Mouse (Mus musculus): Measurements from ENCODE around the gene Hist1h3b. TPM values are rescaled to one million over a fixed set of nuclear protein-coding genes. Genes with fewer than 3 reads are reported as not detected.

Hist1h3b gene
- total and polyA plus RNA-seq, 2 experiments from 2014 or later, result 3.3 to 800 TPM

- Histone ChIP-seq H3K4me2 (ENCODE audit: low read depth, low read length) (no peak overlapping the region; the same call in 1 of the 2 replicates), H3K27ac (ENCODE audit: low read depth) (no peak overlapping the region), H3K4me1 (ENCODE audit: control insufficient read depth, insufficient read depth) (peaks cover 5% of the 10 kb centered on the region; the same call in 1 of the 2 replicates), H3K36me3 (replicated peaks; ENCODE audit: control insufficient read depth, insufficient read depth, low read length) (no peaks in the 10 kb centered on the region), H3K4me3 (ENCODE audit: low read depth, low read length) (no peak overlapping the region), H3K9ac (replicated peaks; ENCODE audit: low read depth, low read length) (no peak overlapping the region), H3K9me3 (replicated peaks; ENCODE audit: control insufficient read depth, low read length) (no peaks in the 10 kb centered on the region), H3K27me3 (ENCODE audit: control insufficient read depth, insufficient read depth, low read length) (no peaks in the 10 kb centered on the region)
- no peak for DNase-seq (ENCODE audit: low spot score)
- TF ChIP-seq EP300 (IDR thresholded peaks at IDR 0.05; ENCODE audit: low read depth), result no peak
- no peak for TF ChIP-seq CTCF (IDR thresholded peaks at IDR 0.05; ENCODE audit: low read depth)
- 57% methylated on average over 4 of the region's 4 CpGs for WGBS
- no peak for ATAC-seq (ENCODE audit: insufficient read depth, low read depth)
These were observed 1.4 kb downstream of the Hist1h3b start for GRCm38 (mm10) chr13:23753314-23754078.

DNA sequence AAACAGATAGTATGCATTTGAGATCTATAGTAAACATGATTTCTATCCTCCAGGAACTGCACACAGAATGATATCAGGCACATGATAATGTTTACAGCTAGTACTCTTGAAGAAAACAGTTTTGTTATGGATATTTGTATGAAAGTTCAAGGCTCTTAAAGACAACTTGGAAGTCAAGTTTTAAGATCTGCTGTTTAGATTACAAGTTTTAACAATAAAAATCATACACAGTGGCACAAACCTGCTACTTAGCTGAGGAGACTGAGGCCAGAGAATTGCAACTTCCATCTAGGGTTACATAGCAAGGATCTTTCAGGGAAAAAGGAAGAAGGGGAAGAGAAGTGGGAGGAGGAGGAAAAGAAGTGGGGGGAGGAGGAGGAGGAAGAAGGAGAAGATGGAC lies 2.9 kb downstream of the Hist1h3b start:
- Histone ChIP-seq H3K4me2 (ENCODE audit: low read depth, low read length) (no peak overlapping the region), H3K36me3 (replicated peaks; ENCODE audit: control insufficient read depth, insufficient read depth, low read length) (no peaks in the 10 kb centered on the region), H3K27me3 (ENCODE audit: control insufficient read depth, insufficient read depth, low read length) (no peaks in the 10 kb centered on the region), H3K9me3 (replicated peaks; ENCODE audit: control insufficient read depth, low read length) (no peaks in the 10 kb centered on the region), H3K4me3 (ENCODE audit: low read depth, low read length) (no peak overlapping the region), H3K27ac (ENCODE audit: low read depth) (no peak overlapping the region), H3K9ac (replicated peaks; ENCODE audit: low read depth, low read length) (no peak overlapping the region), H3K4me1 (ENCODE audit: control insufficient read depth, insufficient read depth) (peaks cover 5% of the 10 kb centered on the region; the same call in 1 of the 2 replicates)
- TF ChIP-seq CTCF (IDR thresholded peaks at IDR 0.05; ENCODE audit: low read depth) (no peak), EP300 (IDR thresholded peaks at IDR 0.05; ENCODE audit: low read depth) (no peak)
- no peak for DNase-seq (ENCODE audit: low spot score)
- ATAC-seq (ENCODE audit: insufficient read depth, low read depth), result no peak

GRCm38 (mm10) chr13:23756790-23757189 lies 4.7 kb downstream of the Hist1h3b start, which contains the start of gene Hist1h4b:
TSS of gene Hist1h4b (plus strand) at chr13:23757013.
- H3K9ac ChIP-seq (replicated peaks; ENCODE audit: low read depth, low read length), result peak within 1 kb of the TSS; percentile 48
- peak; percentile 66; the same call in 1 of the 2 replicates for TF ChIP-seq EP300 (IDR thresholded peaks at IDR 0.05; ENCODE audit: low read depth)
- TF ChIP-seq CTCF (IDR thresholded peaks at IDR 0.05; ENCODE audit: low read depth), result no peak
- H3K27me3 ChIP-seq (ENCODE audit: control insufficient read depth, insufficient read depth, low read length), result no peaks in the 10 kb centered on the region
- under 1% methylated on average over 17 of the region's 22 CpGs for WGBS
- H3K27ac ChIP-seq (ENCODE audit: low read depth), result peak within 1 kb of the TSS; percentile 81
- peak; percentile 90 for DNase-seq (ENCODE audit: low spot score)
- peak within 1 kb of the TSS; percentile 61 for H3K4me2 ChIP-seq (ENCODE audit: low read depth, low read length)
- ATAC-seq (ENCODE audit: insufficient read depth, low read depth), result peak; percentile 47; the same call in 1 of the 2 replicates
- H3K4me1 ChIP-seq (ENCODE audit: control insufficient read depth, insufficient read depth), result peaks cover 8% of the 10 kb centered on the region; the same call in 1 of the 2 replicates
- peak within 1 kb of the TSS; percentile 44 for H3K4me3 ChIP-seq (ENCODE audit: low read depth, low read length)
- no peaks in the 10 kb centered on the region for H3K36me3 ChIP-seq (replicated peaks; ENCODE audit: control insufficient read depth, insufficient read depth, low read length)
- H3K9me3 ChIP-seq (replicated peaks; ENCODE audit: control insufficient read depth, low read length), result no peaks in the 10 kb centered on the region

DNA sequence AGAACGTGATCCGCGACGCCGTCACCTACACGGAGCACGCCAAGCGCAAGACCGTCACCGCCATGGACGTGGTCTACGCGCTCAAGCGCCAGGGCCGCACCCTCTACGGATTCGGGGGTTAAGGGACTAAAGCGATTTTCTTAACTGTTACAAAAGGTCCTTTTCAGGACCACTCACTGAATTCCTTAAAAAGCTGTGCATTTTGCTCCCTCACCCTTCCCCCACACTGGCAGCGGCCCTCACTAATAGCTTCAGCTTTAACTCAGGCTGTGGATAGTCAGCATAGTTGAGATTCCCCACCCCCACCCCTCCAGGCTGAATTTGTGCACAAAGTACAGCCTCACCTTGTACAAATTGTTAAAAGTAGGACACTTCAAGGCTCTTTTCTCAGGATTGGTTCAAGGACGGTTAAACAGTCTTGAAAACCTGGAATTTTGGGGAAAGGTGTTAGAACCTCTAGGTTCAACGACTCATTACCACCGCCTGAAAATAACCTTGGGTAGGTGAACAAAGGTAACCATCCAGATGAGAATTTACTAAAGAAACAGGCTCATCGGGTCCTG lies 5.2 kb downstream of the Hist1h3b start:
- Histone ChIP-seq H3K27me3 (ENCODE audit: control insufficient read depth, insufficient read depth, low read length) (no peaks in the 10 kb centered on the region), H3K9me3 (replicated peaks; ENCODE audit: control insufficient read depth, low read length) (no peaks in the 10 kb centered on the region), H3K4me2 (ENCODE audit: low read depth, low read length) (peak overlapping the region; percentile 61), H3K4me1 (ENCODE audit: control insufficient read depth, insufficient read depth) (peaks cover 8% of the 10 kb centered on the region; the same call in 1 of the 2 replicates), H3K9ac (replicated peaks; ENCODE audit: low read depth, low read length) (peak overlapping the region; percentile 48), H3K36me3 (replicated peaks; ENCODE audit: control insufficient read depth, insufficient read depth, low read length) (no peaks in the 10 kb centered on the region), H3K4me3 (ENCODE audit: low read depth, low read length) (peak overlapping the region; percentile 44), H3K27ac (ENCODE audit: low read depth) (peak overlapping the region; percentile 81)
- no peak for TF ChIP-seq CTCF (IDR thresholded peaks at IDR 0.05; ENCODE audit: low read depth)
- no peak for TF ChIP-seq EP300 (IDR thresholded peaks at IDR 0.05; ENCODE audit: low read depth)
- no peak for DNase-seq (ENCODE audit: low spot score)
- WGBS, result 3% methylated on average over 13 of the region's 23 CpGs
- no peak for ATAC-seq (ENCODE audit: insufficient read depth, low read depth)

- 56% methylated on average over 3 of the region's 3 CpGs for WGBS
- Histone ChIP-seq H3K27me3 (ENCODE audit: control insufficient read depth, insufficient read depth, low read length) (no peaks in the 10 kb centered on the region), H3K27ac (ENCODE audit: low read depth) (no peak overlapping the region), H3K36me3 (replicated peaks; ENCODE audit: control insufficient read depth, insufficient read depth, low read length) (no peaks in the 10 kb centered on the region), H3K9me3 (replicated peaks; ENCODE audit: control insufficient read depth, low read length) (no peaks in the 10 kb centered on the region), H3K4me2 (ENCODE audit: low read depth, low read length) (no peak overlapping the region; the same call in 1 of the 2 replicates), H3K4me3 (ENCODE audit: low read depth, low read length) (no peak overlapping the region), H3K9ac (replicated peaks; ENCODE audit: low read depth, low read length) (no peak overlapping the region), H3K4me1 (ENCODE audit: control insufficient read depth, insufficient read depth) (peaks cover 13% of the 10 kb centered on the region; the same call in 1 of the 2 replicates)
- no peak for TF ChIP-seq EP300 (IDR thresholded peaks at IDR 0.05; ENCODE audit: low read depth)
- no peak for DNase-seq (ENCODE audit: low spot score)
- no peak for ATAC-seq (ENCODE audit: insufficient read depth, low read depth)
These were observed 5.9 kb downstream of the Hist1h3b start for GRCm38 (mm10) chr13:23757921-23758320.
